Mouse (Mus musculus) limb, embryonic 10.5 days (tissue): ENCODE measurements around the gene Hspa14. TPM values are rescaled to one million over a fixed set of nuclear protein-coding genes. Genes with fewer than 3 reads are reported as not detected.

Source experiments
- DNase-seq: peaks from one replicate; pipeline ENCODE4 v3.0.0-alpha.2; 2017; ENCODE audit warnings: low spot score
- H3K27ac ChIP-seq: fragments of 300-500 bp; sonication (generic); 2 replicates; pipeline ENCODE4 v1.5.1; 2016; ENCODE audit warnings: mild to moderate bottlenecking
- H3K27me3 ChIP-seq: fragments of 300-500 bp; sonication (generic); 2 replicates; pipeline ENCODE4 v1.6.1; 2016; ENCODE audit warnings: low read depth, mild to moderate bottlenecking; ENCODE audit not compliant: poor library complexity, severe bottlenecking
- H3K36me3 ChIP-seq: fragments of 300-500 bp; sonication (generic); 2 replicates; pipeline ENCODE4 v1.6.1; 2016; ENCODE audit warnings: mild to moderate bottlenecking, moderate library complexity
- H3K4me1 ChIP-seq: fragments of 300-500 bp; sonication (generic); 2 replicates; pipeline ENCODE4 v1.6.1; 2016
- H3K4me3 ChIP-seq: fragments of 300-500 bp; sonication (generic); 2 replicates; pipeline ENCODE4 v1.5.1; 2016; ENCODE audit warnings: mild to moderate bottlenecking, moderate library complexity
- H3K9me3 ChIP-seq: fragments of 300-500 bp; sonication (generic); replicated peaks from 2 replicates; pipeline ENCODE4 v1.6.1; 2016; ENCODE audit warnings: mild to moderate bottlenecking
- WGBS: fragments of 180-500 bp; shearing (Covaris S2); methylation state at CpG from one replicate; pipeline ENCODE4 v1.1.7; 2016; 5-methylcytosine and 5-hydroxymethylcytosine counted together
- polyA plus RNA-seq: library from polyadenylated mRNA; unstranded; fragments of >200 nt; fragmentation: Nextera tagmentation; extraction: Ambion mirVana; gene quantifications from 2 replicates; pipeline ENCODE4 v1.2.1, GENCODE M21; 2016

Gene Hspa14
- polyA plus RNA-seq, 1 experiment from 2014 or later = 137 TPM

- Histone ChIP-seq H3K9me3 (no peaks in the 10 kb centered on the region), H3K36me3 (peaks cover 13% of the 10 kb centered on the region), H3K4me1 (peaks cover 16% of the 10 kb centered on the region), H3K27me3 (no peaks in the 10 kb centered on the region), H3K27ac (peak overlapping the region; percentile 97), H3K4me3 (peak overlapping the region; percentile 76)
- peak; percentile 30 for DNase-seq
- WGBS = 56% methylated on average over 3 of the region's 3 CpGs
Observed at GRCm38 (mm10) chr2:3475746-3476251, 36.8 kb downstream of the Hspa14 start.

- H3K4me1 ChIP-seq = peaks cover 16% of the 10 kb centered on the region
- H3K27ac ChIP-seq = peak within 1 kb of the TSS; percentile 97
- DNase-seq = peak; percentile 99
- no peaks in the 10 kb centered on the region for H3K9me3 ChIP-seq
- H3K36me3 ChIP-seq = peaks cover 20% of the 10 kb centered on the region
- H3K27me3 ChIP-seq = no peaks in the 10 kb centered on the region
- H3K4me3 ChIP-seq = peak within 1 kb of the TSS; percentile 76
- under 1% methylated on average over 42 of the region's 42 CpGs for WGBS
Observed at GRCm38 (mm10) chr2:3474861-3475283, 37.7 kb downstream of the Hspa14 start, which contains the start of gene Suv39h2. Suv39h2 (minus strand) TSS chr2:3475031.

GRCm38 (mm10) chr2:3474361-3474805, 38.2 kb downstream of the Hspa14 start:
- peak; percentile 80 for DNase-seq
- WGBS = under 1% methylated on average over 46 of the region's 46 CpGs

GRCm38 (mm10) chr2:3473891-3474290, 38.7 kb downstream of the Hspa14 start:
- under 1% methylated on average over 12 of the region's 12 CpGs for WGBS

More at GRCm38 (mm10) chr2:3474361-3474805, 38.2 kb downstream of the Hspa14 start:
- Histone ChIP-seq H3K4me3 (peak overlapping the region; percentile 76), H3K27me3 (no peaks in the 10 kb centered on the region), H3K4me1 (peaks cover 16% of the 10 kb centered on the region), H3K36me3 (peaks cover 25% of the 10 kb centered on the region), H3K27ac (peak overlapping the region; percentile 97), H3K9me3 (no peaks in the 10 kb centered on the region)

GRCm38 (mm10) chr2:3456590-3456989, 56.0 kb downstream of the Hspa14 start:
- 88% methylated on average over 4 of the region's 4 CpGs for WGBS
- H3K36me3 ChIP-seq = peaks cover 90% of the 10 kb centered on the region

More at GRCm38 (mm10) chr2:3473891-3474290, 38.7 kb downstream of the Hspa14 start:
- Histone ChIP-seq H3K27me3 (no peaks in the 10 kb centered on the region), H3K4me1 (peaks cover 16% of the 10 kb centered on the region), H3K4me3 (peak overlapping the region; percentile 76), H3K36me3 (peaks cover 30% of the 10 kb centered on the region), H3K27ac (peak overlapping the region; percentile 97), H3K9me3 (no peaks in the 10 kb centered on the region)
- DNase-seq = no peak

GRCm38 (mm10) chr2:3453096-3453495, 59.5 kb downstream of the Hspa14 start:
- WGBS = 94% methylated on average over 3 of the region's 3 CpGs
- no peaks in the 10 kb centered on the region for H3K4me1 ChIP-seq
- no peaks in the 10 kb centered on the region for H3K27me3 ChIP-seq
- H3K27ac ChIP-seq = no peak overlapping the region
- no peaks in the 10 kb centered on the region for H3K9me3 ChIP-seq
- H3K4me3 ChIP-seq = no peak overlapping the region
- peaks cover 59% of the 10 kb centered on the region for H3K36me3 ChIP-seq
- no peak for DNase-seq

More at GRCm38 (mm10) chr2:3456590-3456989, 56.0 kb downstream of the Hspa14 start:
- Histone ChIP-seq H3K4me1 (no peaks in the 10 kb centered on the region), H3K27ac (no peak overlapping the region), H3K9me3 (no peaks in the 10 kb centered on the region), H3K4me3 (no peak overlapping the region), H3K27me3 (no peaks in the 10 kb centered on the region)
- DNase-seq = no peak

- peaks cover 28% of the 10 kb centered on the region for H3K36me3 ChIP-seq
- WGBS = 67% methylated on average over 2 of the region's 2 CpGs
- no peaks in the 10 kb centered on the region for H3K4me1 ChIP-seq
- no peak overlapping the region for H3K27ac ChIP-seq
- H3K27me3 ChIP-seq = no peaks in the 10 kb centered on the region
- no peak overlapping the region for H3K4me3 ChIP-seq
- no peak for DNase-seq
- no peaks in the 10 kb centered on the region for H3K9me3 ChIP-seq
Observed at GRCm38 (mm10) chr2:3449431-3449830, 63.2 kb downstream of the Hspa14 start.

- no peak overlapping the region for H3K4me3 ChIP-seq
- DNase-seq = no peak
- H3K4me1 ChIP-seq = no peaks in the 10 kb centered on the region
- no peaks in the 10 kb centered on the region for H3K27me3 ChIP-seq
- WGBS = 91% methylated on average over 4 of the region's 4 CpGs
- H3K27ac ChIP-seq = no peak overlapping the region
- peaks cover 7% of the 10 kb centered on the region; the same call in 1 of the 2 replicates for H3K36me3 ChIP-seq
- no peaks in the 10 kb centered on the region for H3K9me3 ChIP-seq
Observed at GRCm38 (mm10) chr2:3445984-3446383, 66.6 kb downstream of the Hspa14 start.

GRCm38 (mm10) chr2:3444206-3444605, 68.4 kb downstream of the Hspa14 start:
- peaks cover 7% of the 10 kb centered on the region; the same call in 1 of the 2 replicates for H3K36me3 ChIP-seq
- no peak overlapping the region for H3K4me3 ChIP-seq
- H3K9me3 ChIP-seq = no peaks in the 10 kb centered on the region
- H3K4me1 ChIP-seq = no peaks in the 10 kb centered on the region
- 90% methylated on average over 7 of the region's 7 CpGs for WGBS
- no peak overlapping the region for H3K27ac ChIP-seq
- no peaks in the 10 kb centered on the region for H3K27me3 ChIP-seq
- no peak for DNase-seq

Other genes starting within 250 kb of the Hspa14 start
- gene Nmt2, start 228.6 kb downstream of the Hspa14 start, polyA plus RNA-seq = 32.0 and 33.9 TPM in 2 replicates
- 19.0 and 21.3 TPM in 2 replicates for gene Rpp38, start 180.2 kb downstream of the Hspa14 start, polyA plus RNA-seq
- 0.41 TPM in 1 of 2 replicates, not detected in the other for gene Acbd7, start 176.6 kb downstream of the Hspa14 start, polyA plus RNA-seq
- not detected in 2 replicates for gene Olah, start 115.6 kb downstream of the Hspa14 start, polyA plus RNA-seq
- gene Meig1, start 90.2 kb downstream of the Hspa14 start, polyA plus RNA-seq = not detected in 2 replicates
- 4.5 and 5.1 TPM in 2 replicates for gene Dclre1c, start 88.7 kb downstream of the Hspa14 start, polyA plus RNA-seq
- 38.3 and 39.1 TPM in 2 replicates for gene Suv39h2, start 37.8 kb downstream of the Hspa14 start, polyA plus RNA-seq
- gene Gm45902, start within 50 bp of the Hspa14 start, polyA plus RNA-seq = 9.0 and 10.7 TPM in 2 replicates
- gene Cdnf, start 216 bp upstream of the Hspa14 start, polyA plus RNA-seq = 0.06 and 0.24 TPM in 2 replicates
- gene Fam107b, start 57.7 kb upstream of the Hspa14 start, polyA plus RNA-seq = 47.5 and 48.8 TPM in 2 replicates